Mouse (Mus musculus) hindbrain, embryonic 14.5 days (tissue): ENCODE data around the gene Sult1c1. TPM values are rescaled to one million over a fixed set of nuclear protein-coding genes. Genes with fewer than 3 reads are reported as not detected.
"Not testable (repeated sequence)": the region's sequence is repeated elsewhere in the genome, so short reads cannot be mapped to it uniquely, and the experiment has no call there.

Experiments used
- ATAC-seq: fragments of 200-750 bp; cut with Nextera tagmentation; 2 replicates; pipeline ENCODE4 v1.8.0; 2017; ENCODE audit warnings: moderate number of reproducible peaks, mild to moderate bottlenecking, moderate TSS enrichment, moderate library complexity; ENCODE audit not compliant: low FRiP score
- DNase-seq: peaks from one replicate; pipeline ENCODE4 v3.0.0-alpha.2; 2015; ENCODE audit warnings: low spot score
- H3K27ac ChIP-seq: fragments of 300-500 bp; sonication (generic); 2 replicates; pipeline ENCODE4 v1.5.1; 2014; ENCODE audit warnings: mild to moderate bottlenecking, moderate library complexity
- H3K27me3 ChIP-seq: fragments of 300-500 bp; sonication (generic); 2 replicates; pipeline ENCODE4 v1.6.1; 2014; ENCODE audit warnings: mild to moderate bottlenecking, low read length, mixed read lengths; ENCODE audit not compliant: control insufficient read depth, insufficient read depth
- H3K36me3 ChIP-seq: fragments of 300-500 bp; sonication (generic); replicated peaks from 2 replicates; pipeline ENCODE4 v1.6.1; 2014; ENCODE audit not compliant: control insufficient read depth, insufficient read depth
- H3K4me1 ChIP-seq: fragments of 300-500 bp; sonication (generic); replicated peaks from 2 replicates; pipeline ENCODE4 v1.6.1; 2014; ENCODE audit warnings: antibody characterized with exemption, low read length, mixed read lengths; ENCODE audit not compliant: control insufficient read depth, insufficient read depth
- H3K4me2 ChIP-seq: fragments of 300-500 bp; sonication (generic); replicated peaks from 2 replicates; pipeline ENCODE4 v1.6.1; 2014; ENCODE audit warnings: mild to moderate bottlenecking, moderate library complexity
- H3K4me3 ChIP-seq: fragments of 300-500 bp; sonication (generic); replicated peaks from 2 replicates; pipeline ENCODE4 v1.5.1; 2014; ENCODE audit warnings: mild to moderate bottlenecking, low read length
- H3K9ac ChIP-seq: fragments of 300-500 bp; sonication (generic); 2 replicates; pipeline ENCODE4 v1.6.1; 2014
- H3K9me3 ChIP-seq: fragments of 300-500 bp; sonication (generic); 2 replicates; pipeline ENCODE4 v1.6.1; 2016; ENCODE audit warnings: low read length; ENCODE audit not compliant: control insufficient read depth
- WGBS: fragments of 180-500 bp; shearing (Covaris S2); extraction: QIAGEN DNeasy Blood & Tissue Kit; methylation state at CpG from one replicate; pipeline ENCODE4 v1.1.7; 2014; 5-methylcytosine and 5-hydroxymethylcytosine counted together
- polyA plus RNA-seq: library from polyadenylated mRNA; unstranded; fragments of >200 nt; fragmentation: Nextera tagmentation; extraction: Ambion mirVana; gene quantifications from 2 replicates; pipeline ENCODE4 v1.2.1, GENCODE M21; 2014

The Sult1c1 gene
- polyA plus RNA-seq = not detected in 2 replicates

DNA sequence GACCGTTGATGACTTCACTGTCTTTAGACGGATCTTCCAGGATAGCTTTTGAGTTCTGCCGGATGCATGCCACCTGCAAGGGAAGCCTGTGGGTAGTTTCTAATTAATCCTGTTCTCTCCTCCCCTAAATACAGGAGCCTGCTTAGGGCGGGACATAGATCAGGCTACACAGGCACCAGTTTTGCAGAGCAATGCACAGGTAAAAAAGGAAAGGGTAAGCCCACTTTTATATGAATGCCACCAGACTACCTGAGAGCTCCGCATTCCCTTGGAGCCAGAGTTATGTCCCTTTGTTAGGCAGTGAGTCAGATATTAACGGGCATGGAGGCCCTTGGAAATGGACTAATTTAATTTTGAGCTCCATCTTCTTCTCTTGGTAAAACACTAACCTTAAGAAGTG, at the start of gene Sult1c1:
Gene Sult1c1 (minus strand): TSS at position 101 of the 400 bp plus-strand sequence.
- H3K4me2 ChIP-seq = no peak within 1 kb of the TSS
- no peak for DNase-seq
- H3K4me1 ChIP-seq = no peaks in the 10 kb centered on the region
- no peak for ATAC-seq
- no peak within 1 kb of the TSS for H3K4me3 ChIP-seq
- no peaks in the 10 kb centered on the region for H3K9me3 ChIP-seq
- H3K9ac ChIP-seq = no peak within 1 kb of the TSS
- H3K27ac ChIP-seq = no peak within 1 kb of the TSS
- WGBS = 87% methylated on average over 6 of the region's 6 CpGs
- H3K36me3 ChIP-seq = no peaks in the 10 kb centered on the region
- H3K27me3 ChIP-seq = no peaks in the 10 kb centered on the region

DNA sequence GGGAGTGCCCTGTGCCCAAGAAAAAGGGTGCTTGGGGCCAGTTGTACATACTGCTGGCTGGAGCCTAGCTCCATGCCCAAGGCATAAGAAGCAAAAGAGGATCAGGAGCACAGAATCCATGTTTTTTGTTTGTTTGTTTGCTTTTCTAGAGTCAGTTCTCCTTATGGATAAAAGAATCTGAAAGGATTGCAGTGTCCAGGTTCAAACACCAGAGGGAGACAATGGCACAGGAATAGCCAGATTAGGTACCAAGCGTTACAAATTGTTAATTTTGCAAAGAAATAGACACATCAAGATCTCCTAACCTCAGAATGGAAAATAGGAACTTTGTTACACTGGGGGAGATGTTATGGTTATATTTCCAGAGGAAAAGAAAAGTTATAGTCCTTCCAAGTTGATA, 23.7 kb upstream of the Sult1c1 start:
- Histone ChIP-seq H3K4me2 (no peak overlapping the region), H3K9me3 (no peaks in the 10 kb centered on the region), H3K27ac (no peak overlapping the region), H3K4me3 (no peak overlapping the region), H3K36me3 (no peaks in the 10 kb centered on the region), H3K9ac (no peak overlapping the region), H3K27me3 (no peaks in the 10 kb centered on the region), H3K4me1 (no peaks in the 10 kb centered on the region)
- no peak for ATAC-seq
- peak; percentile 84 for DNase-seq
- WGBS = 3% methylated on average over 1 of the region's 1 CpGs

DNA sequence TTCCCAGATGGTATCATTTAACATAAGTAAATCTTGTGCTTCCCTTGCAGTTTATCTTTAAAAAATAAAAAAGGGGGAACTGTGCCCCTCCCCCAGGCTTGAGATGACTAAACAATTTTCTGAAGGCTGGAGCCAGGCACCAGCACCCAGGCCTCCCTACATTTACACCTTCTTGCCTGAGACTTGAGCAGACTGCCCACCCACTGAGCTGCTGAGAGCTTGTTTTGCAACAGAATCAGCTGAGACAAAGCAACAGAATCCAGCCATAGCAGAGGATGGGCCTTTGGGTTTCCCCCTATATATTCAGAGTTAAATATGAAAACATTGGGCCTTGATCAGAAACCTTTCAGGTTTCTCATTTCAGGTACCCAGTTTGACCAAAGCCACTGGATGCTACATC, 20.7 kb upstream of the Sult1c1 start:
- H3K4me2 ChIP-seq = no peak overlapping the region
- H3K4me3 ChIP-seq = no peak overlapping the region
- H3K27ac ChIP-seq = no peak overlapping the region
- no peaks in the 10 kb centered on the region for H3K9me3 ChIP-seq
- H3K9ac ChIP-seq = no peak overlapping the region
- no peaks in the 10 kb centered on the region for H3K36me3 ChIP-seq
- H3K4me1 ChIP-seq = no peaks in the 10 kb centered on the region
- ATAC-seq (no peak), DNase-seq (no peak)
- no peaks in the 10 kb centered on the region for H3K27me3 ChIP-seq

DNA sequence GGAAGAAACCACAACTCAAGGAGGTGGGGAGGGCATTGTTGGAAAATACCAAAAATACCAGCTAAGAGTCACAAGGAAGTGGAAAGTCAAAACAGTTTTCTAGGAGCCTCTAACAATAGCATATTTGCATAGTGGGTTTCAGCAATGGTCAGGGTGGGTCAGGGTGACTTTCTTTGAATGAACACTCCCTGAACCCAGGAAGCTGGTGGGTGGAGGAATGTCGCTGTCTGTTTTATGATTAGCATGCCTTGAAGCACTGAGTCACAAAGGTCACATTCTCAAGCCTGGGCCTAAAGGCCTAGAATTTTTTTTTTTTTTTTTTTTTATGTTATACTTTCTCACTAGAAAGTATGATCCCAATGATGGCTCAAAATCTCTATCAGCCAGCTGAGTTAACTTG, 20.1 kb upstream of the Sult1c1 start:
- H3K9me3 ChIP-seq, DNase-seq, H3K27me3 ChIP-seq, H3K4me3 ChIP-seq, H3K4me1 ChIP-seq, H3K36me3 ChIP-seq, H3K27ac ChIP-seq, ATAC-seq, H3K9ac ChIP-seq, H3K4me2 ChIP-seq: not testable (repeated sequence)
- 55% methylated on average over 1 of the region's 1 CpGs for WGBS

DNA sequence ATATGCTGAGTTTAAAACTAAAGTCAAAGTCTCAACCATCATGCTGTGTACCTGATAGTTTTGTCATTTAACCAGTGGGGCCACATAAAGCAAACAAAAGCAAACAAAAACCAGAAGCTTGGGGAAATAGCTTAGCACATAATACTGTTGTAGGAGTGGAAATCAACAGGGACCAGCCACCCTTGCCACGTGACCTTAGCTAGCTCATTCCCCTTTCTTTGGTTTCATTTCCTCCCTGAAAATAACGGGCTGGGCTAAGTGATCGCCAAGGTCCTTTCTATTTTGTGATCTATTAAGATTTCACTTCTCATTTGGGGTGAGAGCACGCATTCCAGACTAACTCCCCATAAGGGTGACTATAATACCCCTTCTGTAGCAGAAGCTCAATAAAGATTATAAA, 13.0 kb upstream of the Sult1c1 start:
- ATAC-seq = no peak
- Histone ChIP-seq H3K27ac (no peak overlapping the region), H3K36me3 (no peaks in the 10 kb centered on the region), H3K9ac (no peak overlapping the region), H3K4me3 (no peak overlapping the region), H3K27me3 (no peaks in the 10 kb centered on the region), H3K9me3 (no peaks in the 10 kb centered on the region), H3K4me1 (no peaks in the 10 kb centered on the region), H3K4me2 (no peak overlapping the region)
- DNase-seq = no peak
- WGBS = 89% methylated on average over 4 of the region's 4 CpGs

DNA sequence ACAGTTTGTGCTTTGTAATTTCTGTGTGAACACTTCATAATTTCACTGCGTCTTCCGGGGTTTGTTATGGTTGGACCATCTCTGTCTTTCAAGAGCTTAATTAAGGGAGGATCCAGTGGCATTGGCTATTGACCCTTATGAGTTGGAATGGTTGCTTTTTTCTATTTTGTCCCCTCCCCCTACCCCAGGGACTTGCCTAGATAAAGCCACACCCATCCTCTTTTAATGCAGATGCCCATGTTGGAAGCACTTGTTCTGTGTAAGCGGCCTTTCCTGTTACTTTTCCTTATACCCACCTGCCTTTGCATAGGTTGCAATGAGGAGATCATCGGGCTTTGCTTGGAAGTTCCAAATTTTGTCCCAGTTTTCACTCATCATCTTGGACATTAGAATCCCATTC, 16.9 kb downstream of the Sult1c1 start:
- Histone ChIP-seq H3K9ac (no peak overlapping the region), H3K36me3 (no peaks in the 10 kb centered on the region), H3K4me3 (no peak overlapping the region), H3K9me3 (no peaks in the 10 kb centered on the region), H3K27me3 (no peaks in the 10 kb centered on the region), H3K4me2 (no peak overlapping the region), H3K27ac (no peak overlapping the region), H3K4me1 (no peaks in the 10 kb centered on the region)
- 87% methylated on average over 4 of the region's 4 CpGs for WGBS
- ATAC-seq (no peak), DNase-seq (no peak)

DNA sequence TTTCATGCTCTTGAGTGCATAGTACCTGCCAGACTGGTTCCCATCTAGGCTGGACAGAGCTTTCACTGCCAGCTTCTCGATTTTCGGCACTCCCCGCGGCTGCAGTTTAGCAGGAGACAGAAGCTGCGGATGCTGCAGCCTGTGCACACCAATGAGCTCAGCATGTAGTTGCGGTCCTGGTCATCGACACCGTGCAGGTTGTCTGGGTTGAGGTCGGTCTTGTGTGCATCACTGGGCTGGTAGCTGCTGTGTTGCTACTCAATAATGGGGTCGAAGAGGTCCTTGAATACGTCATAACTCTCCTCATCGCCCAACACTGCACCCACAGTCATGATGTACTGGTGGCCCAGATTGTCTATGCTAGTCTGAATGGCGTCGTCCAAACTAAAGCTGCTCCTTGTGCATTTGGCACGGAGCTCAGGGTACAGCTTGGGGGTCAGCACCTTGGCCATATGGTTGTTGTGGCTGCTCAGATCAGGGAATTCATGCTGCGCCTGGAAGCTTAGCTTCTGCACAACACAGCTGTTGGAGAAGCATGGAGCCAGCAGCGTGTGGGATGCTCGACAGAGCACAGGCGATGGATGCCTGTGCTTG, 48.8 kb downstream of the Sult1c1 start:
- Histone ChIP-seq H3K4me1 (no peaks in the 10 kb centered on the region), H3K27ac (no peak overlapping the region), H3K9me3 (no peaks in the 10 kb centered on the region), H3K9ac (no peak overlapping the region), H3K36me3 (no peaks in the 10 kb centered on the region), H3K27me3 (no peaks in the 10 kb centered on the region), H3K4me3 (no peak overlapping the region), H3K4me2 (no peak overlapping the region)
- no peak for DNase-seq
- WGBS = 91% methylated on average over 19 of the region's 19 CpGs
- no peak for ATAC-seq

DNA sequence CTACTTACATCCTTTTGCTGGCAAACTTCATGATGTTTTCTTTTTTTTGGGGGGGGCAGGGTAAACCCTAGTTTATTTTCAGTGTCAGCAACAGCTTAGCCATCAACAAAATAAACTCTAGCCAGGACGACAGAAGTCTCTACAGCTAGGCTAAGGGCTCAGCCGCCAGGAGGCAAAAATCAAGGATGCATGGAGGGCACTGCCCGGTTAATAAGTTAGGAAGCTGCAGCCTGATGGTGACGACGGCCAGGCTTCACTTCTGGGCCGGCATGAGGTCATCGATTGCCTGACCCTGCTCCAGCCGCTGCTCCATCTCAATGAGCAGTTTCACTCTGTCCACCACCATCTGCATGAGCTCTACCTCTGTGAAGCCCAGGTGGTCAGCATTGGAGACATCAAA, 49.7 kb downstream of the Sult1c1 start:
- Histone ChIP-seq H3K27me3 (no peaks in the 10 kb centered on the region), H3K4me2 (no peak overlapping the region), H3K36me3 (no peaks in the 10 kb centered on the region), H3K4me1 (no peaks in the 10 kb centered on the region), H3K4me3 (no peak overlapping the region), H3K27ac (no peak overlapping the region), H3K9ac (no peak overlapping the region), H3K9me3 (no peaks in the 10 kb centered on the region)
- DNase-seq = no peak
- no peak for ATAC-seq
- WGBS = 92% methylated on average over 8 of the region's 8 CpGs
